Mouse (Mus musculus) layer of hippocampus, adult 9-10 months (tissue): ENCODE measurements around the gene Ttc36.
"Not testable (repeated sequence)": the region's sequence is repeated elsewhere in the genome, so short reads cannot be mapped to it uniquely, and the experiment has no call there.

Experiments used
- DNase-seq: peaks from one replicate; pipeline ENCODE4 v3.0.0; 2022; ENCODE audit warnings: low spot score

Gene Ttc36

DNA sequence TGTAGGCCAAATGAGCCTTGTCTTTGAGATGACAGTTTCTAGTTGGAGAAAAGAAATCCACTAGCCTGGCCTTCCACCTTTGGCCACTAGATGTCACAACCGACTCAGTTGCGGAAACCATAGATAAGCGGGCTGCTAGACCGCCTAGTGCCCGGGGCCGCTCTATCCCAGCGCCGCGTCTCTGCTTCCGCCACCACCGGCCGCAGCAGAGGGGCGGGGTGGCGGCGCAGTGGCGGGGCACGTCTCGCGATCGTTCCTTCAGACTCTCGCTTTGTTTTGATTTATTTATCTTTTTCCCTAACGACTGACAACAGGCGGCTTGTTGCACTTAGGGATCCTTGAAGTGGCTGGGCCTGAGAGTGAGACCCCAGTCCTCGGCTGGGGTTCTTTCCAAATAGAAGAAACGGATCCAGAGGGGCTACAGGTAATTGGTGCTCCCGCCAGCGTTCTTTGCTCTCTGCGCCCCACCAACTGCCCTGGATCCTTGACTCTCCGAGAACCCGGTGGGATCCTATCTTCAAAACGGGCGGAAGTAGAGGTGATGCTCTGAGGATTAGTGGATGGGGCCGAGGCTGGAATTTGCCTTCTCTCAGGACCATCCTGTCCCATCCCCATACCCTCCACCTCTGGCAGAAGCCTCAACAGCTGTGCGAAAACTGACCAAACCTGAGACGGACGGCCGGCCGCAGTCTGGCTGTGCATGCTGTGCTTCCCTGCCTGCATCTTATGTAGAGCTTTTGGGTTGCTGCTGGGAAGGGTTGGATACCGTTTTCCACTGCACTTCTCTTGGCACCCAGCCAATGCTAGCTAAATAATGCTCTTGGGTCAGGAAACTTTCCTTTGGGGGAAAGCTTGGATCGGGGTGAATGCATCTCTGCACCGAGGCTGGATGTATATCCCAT lies 29.9 kb downstream of the Ttc36 start:
- peak; percentile 95 for DNase-seq

DNA sequence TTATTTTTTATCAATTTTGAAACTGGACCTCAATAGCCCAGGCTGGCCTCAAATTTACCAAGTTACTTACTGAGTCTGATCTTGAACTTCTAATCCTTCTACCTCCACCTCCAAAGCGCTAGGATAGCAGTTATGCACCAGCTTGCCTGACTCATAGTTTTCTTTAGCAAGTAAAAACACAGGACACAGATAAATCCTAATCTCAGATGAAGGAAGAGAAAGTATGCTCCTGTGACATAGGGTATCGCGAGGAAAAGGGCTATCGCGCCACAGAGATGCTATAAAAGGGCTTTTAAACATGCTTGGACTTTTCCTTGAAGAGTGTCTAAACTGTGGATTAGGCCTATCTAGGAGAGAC lies 30.5 kb downstream of the Ttc36 start:
- DNase-seq: no peak

DNA sequence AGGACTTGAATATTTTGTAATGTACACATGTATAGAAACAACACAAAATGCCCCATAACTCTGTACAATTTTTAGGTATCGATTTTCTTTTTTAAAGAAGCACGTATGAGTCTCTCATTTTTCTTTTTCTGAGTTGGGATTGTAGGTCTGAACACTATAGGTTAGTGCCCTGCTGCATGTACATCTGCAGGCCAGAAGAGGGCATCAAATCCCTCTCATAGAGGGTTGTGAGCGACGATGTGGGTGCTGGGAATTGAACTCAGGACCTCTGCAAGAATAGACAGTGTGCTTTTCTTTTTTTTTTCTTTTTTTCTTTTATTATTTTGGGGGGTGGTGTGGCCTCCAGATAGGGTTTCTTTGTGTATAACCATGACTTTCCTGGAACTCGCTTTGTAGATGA lies 31.5 kb downstream of the Ttc36 start:
- no peak for DNase-seq

DNA sequence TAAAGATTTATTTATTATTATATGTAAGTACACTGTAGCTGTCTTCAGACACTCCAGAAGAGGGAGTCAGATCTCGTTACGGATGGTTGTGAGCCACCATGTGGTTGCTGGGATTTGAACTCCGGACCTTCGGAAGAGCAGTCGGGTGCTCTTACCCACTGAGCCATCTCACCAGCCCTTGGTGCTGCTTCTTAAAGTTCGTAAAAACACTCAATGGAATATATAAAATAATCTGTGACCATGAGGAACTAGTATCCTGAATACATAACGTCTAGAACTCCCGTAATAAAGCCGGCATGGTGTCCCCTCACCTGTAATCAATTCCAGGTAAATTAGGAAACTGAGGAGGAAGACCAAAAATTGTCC lies 34.9 kb downstream of the Ttc36 start:
- DNase-seq: not testable (repeated sequence)

DNA sequence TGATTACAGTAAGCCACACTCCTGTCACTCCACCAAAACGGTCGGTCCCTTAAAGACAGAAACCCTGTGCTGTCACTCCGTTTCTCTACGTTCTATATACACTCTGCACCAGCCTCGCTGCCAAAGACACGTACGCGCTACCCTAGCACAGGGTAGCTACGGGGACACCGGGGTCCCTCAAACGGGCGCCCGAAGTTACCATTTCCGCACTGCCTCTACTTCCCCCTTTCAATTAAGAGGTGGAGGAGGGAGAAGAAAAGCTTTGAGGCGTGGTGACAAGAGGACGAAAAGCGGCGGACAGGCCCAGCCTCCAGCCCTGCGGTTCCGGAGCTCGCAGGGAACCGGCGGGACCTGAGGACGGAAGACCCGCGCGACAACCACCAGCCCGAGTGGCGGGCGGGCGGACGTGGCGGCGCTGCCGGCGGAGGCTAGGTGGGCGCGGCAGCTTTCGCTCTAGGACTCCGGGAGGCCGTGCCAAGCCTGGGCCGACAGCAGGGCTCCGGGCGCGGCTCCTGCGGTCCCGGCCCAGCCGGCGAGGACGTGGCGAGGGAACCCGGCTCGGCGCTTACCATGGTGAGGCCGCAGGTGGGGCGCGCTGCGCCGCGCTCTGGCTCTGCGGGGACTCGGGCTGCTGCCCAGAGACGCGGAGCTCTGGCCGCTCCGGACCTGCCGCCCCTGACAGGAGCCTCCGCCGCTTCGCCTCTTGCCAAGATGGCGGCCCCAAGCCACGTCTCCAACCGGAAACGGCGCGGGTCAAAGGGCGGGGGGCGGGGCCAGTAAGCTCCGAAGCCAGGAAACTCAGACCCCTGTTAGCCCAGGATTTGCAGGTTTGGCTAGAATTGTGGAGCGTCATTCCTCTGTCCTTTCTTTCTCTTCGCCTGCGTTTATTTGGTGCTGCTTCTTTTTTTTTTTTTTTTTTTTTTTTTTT lies 35.5 kb downstream of the Ttc36 start, which contains the start of the genes Arcn1 and Ift46:
Gene Arcn1, minus strand, starts transcription at position 745 of the 928 bp plus-strand sequence.
Gene Ift46, plus strand, starts transcription at position 808 of the 928 bp plus-strand sequence.
- DNase-seq: peak; percentile 49

DNA sequence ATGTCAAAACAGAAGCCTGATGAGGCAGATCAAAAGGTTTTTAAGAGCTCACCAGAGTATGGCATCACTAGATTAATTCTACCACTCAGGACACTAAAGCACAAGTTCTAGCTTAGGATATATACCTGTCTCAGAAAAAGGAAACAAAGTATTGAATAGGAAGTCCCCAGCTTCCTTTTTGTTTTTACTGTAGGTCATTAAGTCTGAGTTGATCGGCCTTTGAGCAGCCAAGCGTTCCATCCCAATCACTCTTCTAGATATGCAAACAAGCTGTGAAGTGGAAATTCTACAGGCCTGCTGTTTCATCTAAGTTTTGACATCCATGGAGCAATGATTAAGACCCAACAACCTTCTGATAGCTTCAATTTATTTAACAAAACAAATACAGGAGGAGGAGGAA lies 42.0 kb downstream of the Ttc36 start:
- DNase-seq: no peak
